Mouse (Mus musculus) cortical plate, adult 2 months (tissue): ENCODE results near the gene Frmd4a. TPM values are rescaled to one million over a fixed set of nuclear protein-coding genes. Genes with fewer than 3 reads are reported as not detected.

Experiments used
- H3K27ac ChIP-seq: fragments of 200-500 bp; 2 replicates; pipeline ENCODE4 v1.5.1; 2012; ENCODE audit warnings: low read length, control low read depth, inconsistent platforms; ENCODE audit not compliant: insufficient read depth
- H3K4me1 ChIP-seq: fragments of 200-500 bp; 2 replicates; pipeline ENCODE4 v1.6.1; 2011; ENCODE audit warnings: low read length; ENCODE audit not compliant: control insufficient read depth, insufficient read depth
- H3K4me3 ChIP-seq: fragments of 200-500 bp; 2 replicates; pipeline ENCODE4 v1.5.1; 2011; ENCODE audit warnings: mild to moderate bottlenecking, low read length, control low read depth; ENCODE audit not compliant: insufficient read depth
- CTCF ChIP-seq: fragments of 200-500 bp; IDR thresholded peaks from 2 replicates; pipeline ENCODE4 v1.5.1; 2011; ENCODE audit warnings: mild to moderate bottlenecking, control low read depth, low read length; ENCODE audit not compliant: insufficient read depth; ENCODE audit errors: extremely low read depth
- POLR2A ChIP-seq: fragments of 200-500 bp; IDR thresholded peaks from 2 replicates; pipeline ENCODE4 v1.6.1; 2011; ENCODE audit warnings: mild to moderate bottlenecking, low read length, control low read depth; ENCODE audit not compliant: insufficient read depth; ENCODE audit errors: extremely low read depth
- polyA plus RNA-seq: library from polyadenylated mRNA; depleted of rRNA; stranded (reverse); fragments of >200 nt; gene quantifications from 2 replicates; pipeline ENCODE4 v1.2.3, GENCODE M21; 2012

Gene Frmd4a
- polyA plus RNA-seq, 1 experiment = 33.9 TPM

- Histone ChIP-seq H3K4me1 (peaks cover 2% of the 10 kb centered on the region), H3K27ac (no peak overlapping the region), H3K4me3 (no peak overlapping the region)
- TF ChIP-seq CTCF (no peak), POLR2A (no peak)
These were observed 495.1 kb downstream of the Frmd4a start for GRCm38 (mm10) chr2:4512607-4513006.

- Histone ChIP-seq H3K27ac (no peak overlapping the region), H3K4me3 (no peak overlapping the region), H3K4me1 (no peaks in the 10 kb centered on the region; the same call in 1 of the 2 replicates)
- no peak for TF ChIP-seq POLR2A
- TF ChIP-seq CTCF = no peak
These were observed 498.4 kb downstream of the Frmd4a start for GRCm38 (mm10) chr2:4515910-4516309.

- Histone ChIP-seq H3K4me1 (no peaks in the 10 kb centered on the region; the same call in 1 of the 2 replicates), H3K4me3 (no peak overlapping the region), H3K27ac (no peak overlapping the region)
- no peak for TF ChIP-seq POLR2A
- TF ChIP-seq CTCF = no peak
These were observed 499.5 kb downstream of the Frmd4a start for GRCm38 (mm10) chr2:4516819-4517552.

GRCm38 (mm10) chr2:4517553-4518125, 500.1 kb downstream of the Frmd4a start:
- H3K4me1 ChIP-seq = no peaks in the 10 kb centered on the region; the same call in 1 of the 2 replicates
- H3K27ac ChIP-seq = no peak overlapping the region
- no peak overlapping the region for H3K4me3 ChIP-seq
- TF ChIP-seq POLR2A (no peak), CTCF (no peak)

GRCm38 (mm10) chr2:4518549-4518948, 501.0 kb downstream of the Frmd4a start:
- no peak for TF ChIP-seq POLR2A
- no peak for TF ChIP-seq CTCF
- no peak overlapping the region for H3K27ac ChIP-seq
- no peaks in the 10 kb centered on the region; the same call in 1 of the 2 replicates for H3K4me1 ChIP-seq
- H3K4me3 ChIP-seq = no peak overlapping the region

GRCm38 (mm10) chr2:4522769-4523487, 505.4 kb downstream of the Frmd4a start:
- Histone ChIP-seq H3K27ac (no peak overlapping the region), H3K4me3 (no peak overlapping the region), H3K4me1 (no peaks in the 10 kb centered on the region)
- TF ChIP-seq CTCF = no peak
- no peak for TF ChIP-seq POLR2A

GRCm38 (mm10) chr2:4527094-4527493, 509.6 kb downstream of the Frmd4a start:
- H3K4me1 ChIP-seq = no peaks in the 10 kb centered on the region
- no peak overlapping the region for H3K4me3 ChIP-seq
- H3K27ac ChIP-seq = no peak overlapping the region
- TF ChIP-seq CTCF (no peak), POLR2A (no peak)

- Histone ChIP-seq H3K4me1 (no peaks in the 10 kb centered on the region), H3K4me3 (no peak overlapping the region), H3K27ac (no peak overlapping the region)
- TF ChIP-seq POLR2A = no peak
- TF ChIP-seq CTCF = no peak
These were observed 511.8 kb downstream of the Frmd4a start for GRCm38 (mm10) chr2:4529254-4529729.

GRCm38 (mm10) chr2:4531533-4532197, 514.1 kb downstream of the Frmd4a start:
- Histone ChIP-seq H3K27ac (no peak overlapping the region), H3K4me1 (no peaks in the 10 kb centered on the region), H3K4me3 (no peak overlapping the region)
- TF ChIP-seq POLR2A (no peak), CTCF (no peak)

GRCm38 (mm10) chr2:4532198-4532568, 514.7 kb downstream of the Frmd4a start:
- Histone ChIP-seq H3K4me3 (no peak overlapping the region), H3K4me1 (no peaks in the 10 kb centered on the region), H3K27ac (no peak overlapping the region)
- no peak for TF ChIP-seq CTCF
- TF ChIP-seq POLR2A = no peak
